Mouse (Mus musculus) gastrocnemius, adult 18-20 months (tissue): ENCODE data around the gene Prkaa2. TPM values are rescaled to one million over a fixed set of nuclear protein-coding genes. Genes with fewer than 3 reads are reported as not detected.
A peak's percentile ranks its signal among the peaks of the same experiment; 100 is the strongest.

Source experiments
- DNase-seq: peaks from one replicate; pipeline ENCODE4 v3.0.0; 2021; ENCODE audit warnings: low spot score
- total RNA-seq, 2 experiments: library from RNA; stranded (reverse); gene quantifications; 2 replicates each; pipeline ENCODE4 v1.2.3; 2021

The Prkaa2 gene
- total RNA-seq, 2 experiments from 2014 or later, result 134 to 146 TPM

DNA sequence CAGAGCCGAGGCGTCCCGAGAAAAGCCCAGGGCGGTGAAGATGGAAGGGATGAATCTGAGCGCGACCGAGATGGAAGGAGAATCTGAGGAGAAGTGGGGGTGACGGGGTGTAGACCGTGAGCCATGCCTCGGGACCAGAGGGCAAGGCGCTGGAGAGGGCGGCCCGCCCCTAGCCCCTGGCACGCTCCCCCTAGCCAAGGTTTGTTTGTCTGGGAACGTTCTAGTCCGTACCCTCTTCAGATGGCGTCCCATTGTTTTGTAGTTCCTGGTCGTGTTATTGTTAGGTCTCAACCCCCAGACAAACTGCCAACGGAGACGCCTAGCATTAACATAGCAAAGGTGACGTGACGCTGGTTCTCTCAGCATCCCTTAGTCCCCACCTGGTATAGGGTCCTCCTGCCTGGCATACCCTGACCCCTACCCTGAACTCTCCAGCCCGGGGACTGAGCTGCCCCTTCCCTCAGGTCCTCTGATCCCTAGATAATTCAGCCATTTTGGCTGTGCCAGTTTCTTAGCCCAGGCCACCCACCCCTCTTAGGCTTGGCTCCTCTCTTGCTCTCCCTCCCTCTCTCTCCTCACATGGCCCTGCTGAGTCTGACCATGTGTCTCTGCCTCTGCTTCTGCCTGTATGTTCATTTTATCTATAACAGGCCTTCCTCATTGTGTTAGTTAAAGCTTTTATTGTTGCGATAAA lies 447 bp upstream of the Prkaa2 start:
- peak; percentile 40 for DNase-seq

DNA sequence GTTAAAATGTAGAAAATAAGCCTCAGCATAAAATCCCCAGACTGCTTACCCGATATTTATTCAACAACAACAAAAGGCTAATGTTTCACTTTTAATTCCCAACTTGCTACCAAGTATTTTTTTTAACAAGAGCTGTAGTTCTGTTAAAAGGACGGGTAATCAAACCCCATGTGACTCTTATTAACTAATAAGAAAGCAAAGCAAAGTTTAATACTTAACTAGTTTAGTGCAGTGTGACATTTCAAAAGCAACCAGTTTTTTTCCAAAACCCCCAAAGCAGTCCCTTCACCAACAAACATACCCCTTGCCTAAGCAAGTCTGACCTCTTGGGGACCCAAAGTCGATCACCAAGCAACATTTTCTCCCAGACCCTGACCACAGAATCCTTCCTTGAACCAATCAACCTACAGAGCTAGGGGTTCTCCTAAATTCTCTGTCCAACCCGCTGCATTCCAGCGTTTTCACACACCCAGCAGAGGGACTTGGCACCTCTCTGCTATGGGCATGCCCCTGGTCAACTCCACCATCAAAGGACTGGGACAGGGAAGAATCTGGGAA lies 970 bp downstream of the Prkaa2 start:
- DNase-seq, result no peak

DNA sequence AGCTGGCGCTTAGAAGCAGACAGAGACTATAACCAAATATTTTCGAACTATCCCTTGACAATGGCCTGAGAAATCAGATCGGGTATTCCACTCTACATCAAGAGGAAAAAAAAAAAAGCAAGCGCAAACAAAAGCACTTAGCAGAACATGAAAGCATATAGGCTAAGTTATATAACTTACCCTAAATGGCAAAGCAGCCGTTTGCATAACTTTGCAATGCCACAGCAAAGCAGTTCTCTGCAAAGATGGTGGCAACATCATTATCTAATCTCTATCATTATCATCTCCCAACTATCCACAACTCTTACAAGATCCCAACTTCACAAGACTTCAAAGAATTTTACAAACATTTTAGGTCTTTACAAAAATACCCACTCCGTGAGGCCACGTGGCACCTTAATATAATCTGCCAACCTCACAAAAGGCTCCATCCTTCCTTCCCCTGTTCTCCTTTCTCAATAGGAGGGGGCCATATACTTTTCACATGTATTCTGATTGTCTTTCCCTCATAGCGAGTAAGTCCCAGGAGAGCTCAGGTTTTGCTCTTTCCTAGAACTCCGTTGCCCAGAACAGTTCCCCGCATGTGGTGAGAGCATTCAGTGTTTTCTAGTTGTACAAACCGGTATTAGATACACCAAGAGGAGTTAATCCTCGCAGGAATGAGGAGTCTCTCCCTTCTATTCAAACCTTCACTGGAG lies 1.6 kb downstream of the Prkaa2 start:
- DNase-seq, result no peak

DNA sequence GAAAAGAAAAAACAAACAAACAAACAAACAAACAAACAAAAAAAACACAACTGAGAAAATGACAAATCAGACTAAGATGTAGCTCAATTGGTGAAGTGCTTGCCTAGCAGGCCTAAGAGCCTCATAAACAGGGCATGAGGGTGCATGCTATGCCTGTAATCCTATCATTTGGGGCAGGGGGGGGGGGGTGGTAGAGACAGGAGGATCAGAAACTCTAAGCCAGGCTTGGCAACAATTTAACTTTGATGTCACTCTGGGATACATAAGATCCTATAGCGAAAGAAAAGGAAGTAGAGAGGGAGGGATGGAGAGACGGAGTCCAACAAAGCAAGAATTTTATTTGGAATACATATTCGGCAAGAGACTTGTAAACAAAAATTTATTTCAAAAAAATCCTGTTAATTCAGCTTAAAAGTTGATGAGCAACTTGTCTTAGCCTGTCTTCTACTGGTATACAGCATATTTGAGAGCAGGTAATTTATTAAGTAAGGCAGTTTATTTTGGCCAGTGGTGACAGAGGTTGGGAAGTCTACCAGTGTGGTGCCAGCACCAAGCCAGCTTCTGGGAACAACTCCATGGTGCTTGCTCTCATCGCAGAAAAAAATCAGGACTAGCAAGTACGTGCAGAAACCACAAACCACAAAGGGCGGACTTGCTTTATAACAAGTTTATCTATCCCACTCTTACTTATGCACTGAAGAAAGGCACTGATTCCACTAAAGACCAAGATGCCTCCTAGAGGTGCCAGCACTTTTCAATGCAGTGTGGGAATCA lies 5.4 kb downstream of the Prkaa2 start:
- peak; percentile 39 for DNase-seq

DNA sequence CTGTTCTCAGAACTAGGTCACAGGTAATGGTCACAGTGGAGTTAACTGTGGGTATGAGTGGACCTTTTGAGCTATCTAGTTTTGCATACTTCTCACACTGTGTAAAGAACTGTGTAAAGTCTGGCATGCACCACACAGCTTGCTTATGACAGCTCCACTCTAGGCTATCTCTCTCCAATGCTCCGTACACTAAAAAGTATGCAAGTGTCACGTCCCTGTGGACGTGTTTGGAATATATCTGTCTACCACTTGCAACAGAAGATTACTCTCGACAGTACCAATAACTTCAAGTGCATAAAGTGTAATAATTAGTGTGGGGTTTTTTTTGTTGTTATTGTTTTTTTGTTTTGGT lies 8.4 kb downstream of the Prkaa2 start:
- no peak for DNase-seq

DNA sequence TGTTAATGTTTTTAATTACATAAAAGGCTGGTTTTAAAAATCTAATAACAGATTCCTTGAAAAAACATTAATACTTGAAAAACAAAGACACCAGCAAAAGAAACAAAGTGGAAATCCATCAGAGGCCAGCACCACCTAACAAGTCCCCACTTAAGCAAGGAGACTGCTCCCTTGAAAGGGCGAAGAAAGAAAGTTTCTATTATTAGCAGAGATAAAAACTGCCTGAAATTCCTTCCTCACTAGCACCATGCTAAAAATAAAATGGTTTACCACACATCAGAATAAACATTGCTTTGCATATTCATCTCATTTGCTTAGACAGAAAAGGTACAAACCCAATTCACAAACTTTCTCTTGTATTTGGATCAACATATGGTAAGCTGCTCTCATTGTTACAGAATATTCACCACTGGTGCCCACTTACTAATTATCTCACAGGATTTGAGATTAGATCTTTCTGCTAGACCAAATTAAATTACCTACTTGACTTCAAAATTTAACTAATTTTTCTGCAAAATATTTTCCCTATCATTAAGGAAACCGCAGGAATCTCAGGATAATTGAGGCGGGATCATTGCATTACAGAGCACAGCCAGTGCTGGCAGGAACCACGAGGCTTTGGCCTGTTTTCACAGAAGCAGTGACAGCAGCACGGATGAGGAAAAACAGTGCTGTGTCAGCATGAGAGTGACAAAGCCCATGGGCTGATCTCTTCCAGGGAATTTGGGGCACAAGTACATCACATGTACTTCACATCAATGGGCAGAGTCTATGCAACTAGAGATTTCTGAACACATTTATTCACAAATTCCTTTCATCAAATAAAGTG lies 9.0 kb downstream of the Prkaa2 start:
- peak; percentile 73 for DNase-seq

DNA sequence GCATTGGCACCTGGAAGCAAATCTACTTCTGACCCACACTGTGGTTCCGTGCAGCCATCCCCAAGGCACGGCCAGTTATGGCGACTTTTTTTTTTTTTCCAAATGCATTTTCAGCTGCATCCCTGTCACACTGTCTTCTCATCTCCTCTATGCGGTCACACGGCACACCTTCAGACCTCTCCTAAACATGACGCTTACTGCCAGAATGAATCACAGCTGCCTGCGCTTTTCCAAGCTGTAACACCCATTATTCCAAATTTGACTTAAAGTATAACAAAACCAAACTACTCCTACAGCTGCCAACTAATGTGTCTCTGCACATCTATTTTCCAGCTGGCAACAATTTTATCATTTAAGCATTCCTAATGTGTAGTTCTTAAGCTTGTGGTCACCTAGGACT lies 11.0 kb downstream of the Prkaa2 start:
- no peak for DNase-seq

DNA sequence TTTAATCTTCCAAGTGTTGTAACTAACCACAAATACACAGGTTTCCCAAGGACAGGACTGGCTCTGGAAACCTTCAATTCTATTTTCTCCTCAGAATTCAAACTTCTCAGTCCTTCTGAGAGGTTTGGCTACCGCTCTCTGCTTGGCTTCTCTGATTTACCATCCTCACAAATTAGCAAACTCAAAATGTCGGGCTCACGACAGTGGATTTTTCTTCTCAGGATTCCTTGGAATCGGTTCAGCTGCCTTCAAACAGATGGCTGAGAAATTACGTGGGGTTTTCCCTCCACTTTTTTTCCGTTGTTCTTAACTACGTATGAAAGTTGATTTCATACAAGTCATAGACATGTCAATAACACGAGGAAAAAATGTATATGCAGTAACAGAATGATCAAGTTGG lies 11.5 kb downstream of the Prkaa2 start:
- DNase-seq, result no peak

DNA sequence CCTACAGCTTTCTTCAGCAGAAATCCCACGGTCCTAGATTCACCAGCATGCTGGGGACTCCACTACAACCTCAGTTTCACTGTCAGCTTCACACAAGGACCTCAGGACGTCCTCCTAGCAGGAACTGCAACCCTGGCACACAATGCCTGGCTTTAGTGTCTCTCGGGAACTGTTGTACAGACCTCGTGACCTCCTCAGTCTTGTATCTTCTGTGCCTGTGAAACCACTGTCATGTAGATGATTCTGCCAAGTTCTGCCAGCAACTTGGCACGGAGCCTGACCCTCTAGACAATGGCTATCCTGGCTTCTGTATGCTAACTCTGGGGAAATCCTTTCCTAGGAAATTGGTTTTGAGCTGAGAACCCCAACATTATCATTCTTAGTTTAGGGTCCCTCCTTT lies 14.4 kb downstream of the Prkaa2 start:
- no peak for DNase-seq

DNA sequence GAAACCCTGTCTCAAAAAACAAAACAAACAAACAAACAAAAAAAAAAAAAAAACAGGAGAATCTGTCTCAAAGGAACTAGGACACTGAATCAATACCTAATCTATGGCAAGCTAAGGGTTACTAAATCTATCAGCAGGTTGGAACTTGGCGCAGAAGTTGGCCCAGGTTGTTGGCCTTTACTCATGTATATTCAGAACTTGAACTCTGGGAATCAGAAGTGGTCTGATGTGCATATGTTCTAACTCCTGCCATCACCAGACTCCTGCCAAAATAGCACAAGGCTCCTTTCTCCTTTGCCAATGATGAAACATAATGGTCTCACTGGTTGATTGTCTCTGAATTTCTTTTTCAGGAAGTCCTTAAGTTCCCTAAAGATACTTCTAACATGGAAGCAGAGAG lies 15.7 kb downstream of the Prkaa2 start:
- DNase-seq, result no peak

DNA sequence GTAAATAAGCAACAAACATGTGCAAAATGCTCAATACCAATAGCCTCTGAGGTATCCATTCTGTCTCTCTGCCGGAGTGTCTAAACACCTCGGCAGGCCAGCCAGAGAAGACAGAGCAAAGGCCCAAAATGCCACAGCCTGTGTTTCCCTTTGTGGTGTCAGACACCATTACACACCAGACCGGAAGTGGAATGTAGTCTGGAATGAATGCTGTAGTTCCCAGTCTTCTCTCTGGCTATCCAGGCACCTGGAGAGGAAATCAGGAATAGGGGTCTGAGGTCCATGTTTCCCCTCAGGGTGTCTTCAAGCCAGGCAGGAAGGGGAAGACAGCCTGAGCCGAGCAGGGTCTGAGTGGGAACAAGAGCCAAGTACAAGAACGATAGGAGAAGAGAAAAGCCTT lies 19.3 kb downstream of the Prkaa2 start:
- no peak for DNase-seq

DNA sequence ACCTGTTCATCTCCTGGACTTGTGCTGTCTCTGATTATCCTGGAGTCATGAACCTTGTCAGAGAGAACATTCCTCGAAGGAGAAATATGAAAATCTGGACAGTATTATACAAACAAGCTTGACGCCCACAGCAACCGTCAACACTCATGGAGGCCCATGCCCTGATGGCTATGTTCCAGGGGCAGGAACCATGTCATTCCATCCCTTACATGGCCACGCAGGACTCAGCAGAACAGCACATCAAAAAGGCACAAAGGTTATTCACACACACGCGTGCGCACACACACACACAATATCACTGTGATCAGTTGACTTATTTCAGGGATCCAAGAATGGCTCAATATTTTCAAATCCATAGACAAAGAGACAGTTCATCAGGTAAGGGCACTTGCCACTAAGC lies 20.3 kb downstream of the Prkaa2 start:
- no peak for DNase-seq

DNA sequence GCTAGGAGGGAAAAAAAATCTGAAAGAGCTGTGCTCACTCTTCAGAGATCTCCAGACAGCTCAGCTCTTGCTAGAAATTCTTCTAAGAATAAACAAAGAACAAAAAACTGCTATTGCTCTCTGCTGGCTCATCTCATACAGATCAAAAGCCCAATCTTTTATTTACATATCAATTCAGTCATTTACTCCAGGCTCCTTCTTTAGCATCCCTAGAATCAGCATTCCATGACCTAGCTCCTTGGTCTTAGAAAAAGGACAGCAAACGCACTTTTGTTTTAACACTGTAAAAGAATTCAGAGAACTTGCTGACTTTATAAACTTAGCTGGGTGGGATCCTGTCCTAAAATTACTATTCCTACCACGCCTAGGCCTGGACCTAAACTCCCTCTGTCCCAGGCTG lies 21.0 kb downstream of the Prkaa2 start:
- no peak for DNase-seq

DNA sequence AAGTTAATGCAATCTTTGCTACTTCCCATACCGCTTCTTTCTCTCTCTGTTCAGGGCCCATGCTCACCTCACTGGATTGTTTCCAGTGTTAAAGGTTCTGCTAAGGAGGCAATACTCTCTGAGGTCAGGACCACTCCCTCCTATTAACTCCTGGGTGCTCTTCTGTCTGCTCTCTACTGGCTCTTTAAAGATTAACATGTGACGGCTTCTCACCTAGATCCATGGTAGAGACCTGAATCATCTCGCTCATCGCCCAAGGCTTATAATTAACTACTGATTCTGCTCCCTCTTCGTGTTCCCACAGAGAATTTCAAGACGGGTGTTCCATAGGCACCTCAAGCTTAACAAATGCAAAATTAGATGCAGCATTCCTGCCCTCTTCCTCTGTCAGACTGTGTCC lies 33.5 kb downstream of the Prkaa2 start:
- DNase-seq, result no peak

DNA sequence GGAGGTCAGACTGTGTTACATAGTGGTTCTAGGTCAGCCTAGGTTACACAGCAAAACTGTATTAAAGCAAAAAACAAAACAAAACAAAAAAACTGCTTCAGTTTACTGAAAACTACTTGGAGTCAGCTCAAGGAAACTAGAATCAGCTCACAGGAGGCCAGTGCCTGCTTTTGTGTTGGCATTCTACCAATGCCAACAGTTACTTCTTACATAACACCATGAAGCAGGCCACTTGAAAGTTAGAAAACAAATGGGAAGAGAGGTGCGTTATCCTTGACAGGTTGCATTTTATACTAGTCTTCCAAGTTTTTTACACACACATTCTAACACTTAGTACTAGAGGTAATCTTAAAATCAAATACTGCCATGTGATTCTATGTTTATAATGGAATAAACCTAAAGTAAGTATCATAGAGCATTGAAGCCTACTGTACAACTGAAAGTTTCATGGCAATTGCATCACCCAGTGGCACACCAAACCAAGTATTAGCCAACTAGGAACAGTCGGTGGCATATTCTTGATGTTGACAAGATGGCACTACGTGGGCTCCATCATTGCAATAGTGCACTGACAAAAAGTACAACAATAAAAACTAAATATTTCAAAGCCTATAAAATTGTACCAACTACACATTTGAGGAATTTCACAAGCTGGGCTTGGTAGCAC lies 37.8 kb downstream of the Prkaa2 start:
- DNase-seq, result no peak

DNA sequence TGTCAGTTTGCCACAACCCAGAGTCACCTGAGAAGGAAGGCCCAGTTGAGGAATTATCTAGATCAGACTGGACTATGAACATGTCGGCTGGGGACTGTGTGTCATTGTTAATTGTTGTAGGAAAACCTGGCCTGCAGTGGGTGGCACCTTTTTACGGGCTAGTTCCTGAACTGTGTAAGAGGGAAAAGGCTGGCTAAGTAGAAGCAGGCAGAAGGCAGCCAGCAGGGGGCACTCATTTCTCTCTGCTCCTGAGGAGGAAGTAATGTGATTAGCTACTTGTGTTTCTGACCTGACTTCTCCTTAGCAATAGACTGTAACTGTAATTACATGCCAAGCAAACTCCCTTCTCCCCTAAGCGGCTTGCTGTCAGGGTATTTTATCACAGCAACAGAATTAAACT lies 38.7 kb downstream of the Prkaa2 start:
- peak; percentile 80 for DNase-seq

DNA sequence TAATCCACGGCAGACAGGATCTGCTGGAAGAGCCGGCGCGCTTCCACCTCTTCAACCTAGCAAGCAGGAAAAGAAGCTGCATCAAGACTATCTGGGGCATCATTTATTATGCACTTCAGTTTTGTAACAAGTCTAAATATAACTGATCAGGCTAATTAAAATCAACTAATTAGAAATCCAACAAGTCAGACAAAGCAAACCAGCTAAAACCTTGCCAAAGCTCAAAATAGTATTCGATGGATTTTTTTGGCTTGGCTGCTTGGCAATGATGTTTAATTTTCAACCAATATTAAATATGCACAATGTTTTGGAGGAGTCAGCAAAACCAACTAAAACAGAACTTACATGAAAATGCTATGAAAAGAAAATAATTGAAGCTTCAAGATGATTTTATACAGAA lies 58.4 kb downstream of the Prkaa2 start:
- no peak for DNase-seq

DNA sequence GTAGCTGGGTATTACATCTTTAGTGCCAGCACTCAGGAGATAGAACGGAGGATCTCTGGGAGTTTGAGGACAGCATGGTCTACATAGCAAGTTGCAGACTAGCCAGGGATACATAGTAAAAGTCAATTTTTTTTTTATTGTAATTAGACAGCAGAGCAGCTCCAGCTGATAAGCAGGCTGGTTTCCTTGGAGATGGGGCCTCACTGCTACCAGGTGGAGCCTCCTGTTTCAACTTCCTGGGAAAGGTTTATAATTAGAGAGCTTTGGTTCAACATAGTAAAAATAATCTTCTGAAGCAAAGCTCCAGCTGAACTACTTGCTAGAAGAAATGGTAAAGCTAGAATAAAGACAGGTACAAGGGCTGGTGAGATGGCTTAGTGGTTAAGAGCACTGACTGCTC lies 59.6 kb downstream of the Prkaa2 start:
- no peak for DNase-seq

DNA sequence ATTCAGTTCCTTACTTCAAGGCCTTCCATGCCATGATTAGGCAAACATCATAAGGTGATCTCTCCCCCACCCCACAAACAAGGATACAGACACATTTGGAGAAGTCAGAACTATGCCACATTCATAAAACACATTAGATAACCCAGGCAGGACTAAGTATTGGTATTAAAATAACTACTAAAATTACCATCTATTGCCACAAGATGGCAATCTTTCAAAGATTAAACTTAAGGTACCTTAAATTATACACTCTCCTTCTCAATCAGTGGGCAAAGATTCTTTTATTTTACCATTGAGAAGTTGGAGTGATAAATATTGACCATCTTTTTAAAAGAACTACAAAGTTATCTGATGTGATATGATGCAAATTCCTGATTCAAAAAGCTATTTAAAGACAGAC lies 75.4 kb downstream of the Prkaa2 start:
- no peak for DNase-seq

DNA sequence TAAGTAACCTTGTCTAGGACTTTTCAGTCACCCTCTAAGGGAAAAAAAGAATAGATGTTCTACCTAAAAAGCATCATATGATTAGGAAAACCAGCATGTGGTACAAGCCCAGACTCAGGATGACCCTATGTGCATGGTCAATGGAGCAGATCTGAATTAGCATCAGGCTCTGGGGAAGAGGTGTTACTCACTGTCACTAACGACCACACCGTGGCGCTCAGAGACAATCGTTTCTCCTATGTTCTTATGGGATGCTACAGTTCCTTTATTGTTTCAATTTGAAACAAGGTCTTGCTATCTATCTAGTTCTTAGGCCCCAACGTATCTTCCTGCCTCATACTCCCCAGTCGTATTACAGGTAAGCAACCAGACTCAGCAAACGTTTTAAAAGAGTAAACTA lies 76.5 kb downstream of the Prkaa2 start:
- DNase-seq, result no peak

DNA sequence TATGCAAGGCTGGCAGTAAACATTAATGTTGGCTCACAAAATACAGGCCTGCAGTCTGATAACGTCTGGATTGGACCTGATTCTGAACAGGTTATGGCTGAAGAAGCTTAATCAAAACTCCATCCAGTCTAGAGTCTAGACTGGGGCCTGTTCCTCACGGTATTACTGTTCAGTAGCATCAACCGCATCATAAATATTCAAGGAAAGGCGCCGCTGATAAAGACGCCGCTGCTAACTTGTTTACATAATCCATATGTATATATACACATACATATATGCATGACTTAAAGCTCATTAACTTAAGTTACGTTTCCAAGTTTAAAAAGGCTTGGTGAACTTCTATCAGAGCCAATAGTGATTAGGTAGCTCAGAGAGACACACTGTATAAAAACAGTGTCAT lies 78.6 kb downstream of the Prkaa2 start:
- DNase-seq, result no peak
